Mouse (Mus musculus) CH12.LX (cell line): ENCODE data around the gene Wipf1. TPM values are rescaled to one million over a fixed set of nuclear protein-coding genes. Genes with fewer than 3 reads are reported as not detected.

Experiments
- DNase-seq: peaks from one replicate; pipeline ENCODE4 v3.0.0-alpha.2; 2013; ENCODE audit errors: extremely low read depth
- H3K27ac ChIP-seq: 2 replicates; pipeline ENCODE4 v1.5.1; 2012; ENCODE audit warnings: low read depth, mild to moderate bottlenecking, control low read depth, moderate library complexity; ENCODE audit not compliant: insufficient read depth
- H3K27me3 ChIP-seq: replicated peaks from 2 replicates; pipeline ENCODE3; 2012; ENCODE audit warnings: inconsistent platforms
- H3K36me3 ChIP-seq, 2 experiments: replicated peaks in 1 of 2; 2 replicates each; pipeline versions ENCODE3 to v1.6.1; 2012; ENCODE audit warnings: inconsistent platforms in 1 of 2, low read length in 1 of 2, mild to moderate bottlenecking in 1 of 2, mixed read lengths in 1 of 2, moderate library complexity in 1 of 2; ENCODE audit not compliant: control insufficient read depth in 1 of 2, insufficient read depth in 1 of 2
- H3K4me1 ChIP-seq, 2 experiments: 2 replicates each; pipeline ENCODE4 v1.6.1; 2012; ENCODE audit warnings: inconsistent platforms in 1 of 2, moderate library complexity in 1 of 2; ENCODE audit not compliant: insufficient read depth in 2 of 2, control insufficient read depth in 1 of 2
- H3K4me2 ChIP-seq: 2 replicates; pipeline ENCODE4 v1.6.1; 2012; ENCODE audit warnings: low read depth, mild to moderate bottlenecking, control low read depth; ENCODE audit not compliant: poor library complexity, insufficient read depth, severe bottlenecking
- H3K4me3 ChIP-seq, 3 experiments: fragments of 150-350 bp in 1 of 3; sonication (generic) in 1 of 3; replicated peaks in 1 of 3; 2 replicates each; pipeline versions ENCODE3 to v1.5.1; 2011 to 2012; ENCODE audit warnings: low read depth in 2 of 3, low read length in 2 of 3, mild to moderate bottlenecking in 2 of 3, moderate library complexity in 2 of 3, control low read depth in 1 of 3, improper control_type of control experiment in 1 of 3, inconsistent platforms in 1 of 3, mixed read lengths in 1 of 3; ENCODE audit not compliant: poor library complexity in 1 of 3
- H3K79me2 ChIP-seq: replicated peaks from 2 replicates; pipeline ENCODE4 v1.6.1; 2012; ENCODE audit warnings: mild to moderate bottlenecking, moderate library complexity; ENCODE audit not compliant: control insufficient read depth, poor library complexity, insufficient read depth, severe bottlenecking; ENCODE audit errors: extremely low read depth
- H3K9ac ChIP-seq: 2 replicates; pipeline ENCODE4 v1.6.1; 2012; ENCODE audit warnings: low read depth, mild to moderate bottlenecking, control low read depth, moderate library complexity; ENCODE audit not compliant: insufficient read depth
- H3K9me3 ChIP-seq: replicated peaks from 2 replicates; pipeline ENCODE3; 2012; ENCODE audit warnings: low read length, inconsistent platforms, mixed read lengths
- BHLHE40 ChIP-seq: IDR thresholded peaks from 2 replicates; pipeline ENCODE4 v1.6.1; 2011; ENCODE audit warnings: mild to moderate bottlenecking, low read depth, low read length, improper control_type of control experiment
- CHD2 ChIP-seq: IDR thresholded peaks from 2 replicates; pipeline ENCODE4 v1.6.1; 2011; ENCODE audit warnings: low read length, improper control_type of control experiment
- ELF1 ChIP-seq: IDR thresholded peaks from 2 replicates; pipeline ENCODE4 v1.6.1; 2014; ENCODE audit warnings: low read depth, mild to moderate bottlenecking, inconsistent platforms, low read length, improper control_type of control experiment
- ETS1 ChIP-seq: conservative IDR thresholded peaks from 2 replicates; pipeline ENCODE4 v1.6.1; 2012; ENCODE audit warnings: low read depth, mild to moderate bottlenecking, inconsistent platforms, low read length, improper control_type of control experiment, moderate library complexity
- GABPA ChIP-seq: IDR thresholded peaks from 2 replicates; pipeline ENCODE4 v1.6.1; 2012; ENCODE audit warnings: low read depth, low read length, improper control_type of control experiment, inconsistent platforms; ENCODE audit not compliant: insufficient replicate concordance
- HCFC1 ChIP-seq: IDR thresholded peaks from 2 replicates; pipeline ENCODE4 v1.6.1; 2012; ENCODE audit warnings: low read depth, mild to moderate bottlenecking, inconsistent platforms, low read length, improper control_type of control experiment
- JUN ChIP-seq: IDR thresholded peaks from 2 replicates; pipeline ENCODE4 v1.6.1; 2011; ENCODE audit warnings: low read depth, mild to moderate bottlenecking, low read length, improper control_type of control experiment, moderate library complexity; ENCODE audit not compliant: insufficient read depth
- JUND ChIP-seq: conservative IDR thresholded peaks from 2 replicates; pipeline ENCODE4 v1.6.1; 2011; ENCODE audit warnings: low read depth, low read length, improper control_type of control experiment
- MAX ChIP-seq: IDR thresholded peaks from 2 replicates; pipeline ENCODE4 v1.6.1; 2011; ENCODE audit warnings: low read length, improper control_type of control experiment
- MEF2A ChIP-seq: IDR thresholded peaks from 2 replicates; pipeline ENCODE4 v1.6.1; 2014; ENCODE audit warnings: low read depth, mild to moderate bottlenecking, inconsistent platforms, low read length, improper control_type of control experiment, borderline replicate concordance
- MYC ChIP-seq: IDR thresholded peaks from 2 replicates; pipeline ENCODE4 v1.6.1; 2011; ENCODE audit warnings: low read depth, mild to moderate bottlenecking, improper control_type of control experiment, low read length
- NELFE ChIP-seq: IDR thresholded peaks from 2 replicates; pipeline ENCODE4 v1.6.1; 2011; ENCODE audit warnings: low read depth, low read length, improper control_type of control experiment
- POLR2AphosphoS2 ChIP-seq: IDR thresholded peaks from 2 replicates; pipeline ENCODE4 v1.6.1; 2011; ENCODE audit warnings: low read depth, low read length, improper control_type of control experiment
- RAD21 ChIP-seq: IDR thresholded peaks from 2 replicates; pipeline ENCODE4 v1.6.1; 2011; ENCODE audit warnings: low read depth, mild to moderate bottlenecking, low read length, improper control_type of control experiment, moderate library complexity
- RCOR1 ChIP-seq: conservative IDR thresholded peaks from 2 replicates; pipeline ENCODE4 v1.6.1; 2012; ENCODE audit warnings: low read depth, mild to moderate bottlenecking, inconsistent platforms, low read length, improper control_type of control experiment
- SIN3A ChIP-seq: IDR thresholded peaks from 2 replicates; pipeline ENCODE4 v1.6.1; 2012; ENCODE audit warnings: low read length, improper control_type of control experiment, inconsistent platforms
- TBP ChIP-seq: conservative IDR thresholded peaks from 2 replicates; pipeline ENCODE4 v1.6.1; 2011; ENCODE audit warnings: low read depth, low read length, improper control_type of control experiment
- UBTF ChIP-seq: IDR thresholded peaks from 2 replicates; pipeline ENCODE4 v1.6.1; 2012; ENCODE audit warnings: low read depth, mild to moderate bottlenecking, inconsistent platforms, low read length, improper control_type of control experiment, moderate library complexity
- USF2 ChIP-seq: conservative IDR thresholded peaks from 2 replicates; pipeline ENCODE4 v1.6.1; 2011; ENCODE audit warnings: low read depth, low read length, improper control_type of control experiment
- ZC3H11A ChIP-seq: IDR thresholded peaks from 2 replicates; pipeline ENCODE4 v1.6.1; 2012; ENCODE audit warnings: low read depth, mild to moderate bottlenecking, inconsistent platforms, low read length, improper control_type of control experiment
- ZKSCAN1 ChIP-seq: IDR thresholded peaks from 2 replicates; pipeline ENCODE4 v1.6.1; 2012; ENCODE audit warnings: low read depth, inconsistent platforms, low read length, improper control_type of control experiment, borderline replicate concordance
- dilution Hi-C: fragments of 300-500 bp; cut with MboI; formaldehyde crosslinking; loops from 2 replicates; pipeline ENCODE4 v1.14.3; 2020; ENCODE audit warnings: low sequenced_read_pairs; ENCODE audit not compliant: extremely low pct_unique_long_range_greater_than_20kb, extremely low pct_ligation_motif_present
- in situ Hi-C: fragments of 300-500 bp; cut with MboI; formaldehyde crosslinking; loops from 3 replicates; pipeline ENCODE4 v1.14.3; 2019; ENCODE audit warnings: low sequenced_read_pairs, low pct_ligation_motif_present, low pct_unique_long_range_greater_than_20kb, mixed read lengths
- polyA plus RNA-seq: library from polyadenylated mRNA; unstranded; fragments of >175 nt; gene quantifications from 2 replicates; pipeline ENCODE4 v1.2.1, GENCODE M21; 2012; ENCODE audit warnings: low read depth; ENCODE audit not compliant: insufficient read length
- total RNA-seq, 2 experiments: library from RNA; depleted of rRNA; stranded (reverse); fragments of 300-350 nt in 1 of 2; fragments of >200 nt in 1 of 2; gene quantifications; 2 replicates each; pipeline ENCODE4 v1.2.3; 2012 to 2014

Gene Wipf1
- total and polyA plus RNA-seq, 3 experiments: 18.3 to 95.0 (median 21.8) TPM

DNA sequence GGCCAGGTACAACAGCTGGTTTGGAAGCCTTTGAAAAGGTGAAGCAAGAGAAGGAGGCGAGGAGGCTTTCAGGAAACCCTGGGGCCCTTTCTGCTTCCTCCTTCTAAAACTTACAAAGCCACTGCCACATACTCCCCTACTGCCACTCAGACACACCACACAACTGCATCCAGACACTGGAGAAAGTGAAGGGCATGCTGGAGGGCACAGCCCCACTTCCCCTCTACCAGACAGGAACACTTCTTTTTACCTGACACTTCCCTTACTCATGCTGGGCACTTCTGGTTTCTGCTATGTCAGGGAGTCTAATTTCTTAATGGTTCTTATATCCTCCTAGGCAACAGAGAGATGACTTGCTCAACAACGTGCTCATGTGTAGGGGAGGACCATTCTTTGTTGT, 19.0 kb upstream of the Wipf1 start:
- no peaks in the 10 kb centered on the region for H3K79me2 ChIP-seq
- dilution Hi-C loops (no loop called here), in situ Hi-C loops (no loop called here)
- no peak overlapping the region for H3K9ac ChIP-seq
- H3K4me3 ChIP-seq: no peak overlapping the region
- H3K36me3 ChIP-seq: no peaks in the 10 kb centered on the region
- H3K4me1 ChIP-seq: peaks cover 17 to 29% of the 10 kb centered on the region in 2 experiments
- no peak overlapping the region for H3K4me2 ChIP-seq
- H3K27ac ChIP-seq: no peak overlapping the region
- TF ChIP-seq TBP: no peak
- no peak for TF ChIP-seq ZC3H11A
- TF ChIP-seq JUN: no peak
- no peak for TF ChIP-seq JUND
- DNase-seq: no peak
- no peaks in the 10 kb centered on the region for H3K27me3 ChIP-seq
- no peaks in the 10 kb centered on the region for H3K9me3 ChIP-seq

DNA sequence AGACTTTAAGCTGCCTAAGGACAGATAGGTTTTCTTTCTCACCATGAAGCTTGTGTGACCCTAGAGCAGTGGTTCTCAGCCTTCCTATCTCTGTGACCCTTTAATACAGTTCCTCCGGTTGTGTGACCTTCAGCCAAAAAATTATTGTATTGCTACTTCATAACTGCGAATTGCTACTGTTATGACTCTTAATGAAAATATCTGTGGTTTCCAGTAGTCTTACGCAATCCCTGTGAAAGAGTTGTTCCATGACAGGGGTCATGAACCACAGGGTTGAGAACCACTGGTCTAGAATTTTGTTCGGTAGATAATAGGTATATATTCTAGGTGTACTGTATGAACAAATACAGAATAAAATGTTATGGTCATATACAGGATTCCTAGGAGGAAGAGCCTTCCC, 17.7 kb upstream of the Wipf1 start:
- Histone ChIP-seq H3K27ac (no peak overlapping the region), H3K79me2 (no peaks in the 10 kb centered on the region), H3K4me2 (no peak overlapping the region), H3K4me1 (peaks cover 11 to 18% of the 10 kb centered on the region in 2 experiments), H3K4me3 (no peak overlapping the region), H3K9me3 (no peaks in the 10 kb centered on the region), H3K9ac (no peak overlapping the region), H3K27me3 (no peaks in the 10 kb centered on the region), H3K36me3 (no peaks in the 10 kb centered on the region)
- TF ChIP-seq USF2 (no peak), RAD21 (no peak), SIN3A (no peak), MAX (no peak), HCFC1 (no peak), UBTF (no peak), POLR2AphosphoS2 (no peak), GABPA (no peak), MYC (no peak)
- no peak for DNase-seq
- in situ Hi-C loops: no loop called here
- dilution Hi-C loops: no loop called here

DNA sequence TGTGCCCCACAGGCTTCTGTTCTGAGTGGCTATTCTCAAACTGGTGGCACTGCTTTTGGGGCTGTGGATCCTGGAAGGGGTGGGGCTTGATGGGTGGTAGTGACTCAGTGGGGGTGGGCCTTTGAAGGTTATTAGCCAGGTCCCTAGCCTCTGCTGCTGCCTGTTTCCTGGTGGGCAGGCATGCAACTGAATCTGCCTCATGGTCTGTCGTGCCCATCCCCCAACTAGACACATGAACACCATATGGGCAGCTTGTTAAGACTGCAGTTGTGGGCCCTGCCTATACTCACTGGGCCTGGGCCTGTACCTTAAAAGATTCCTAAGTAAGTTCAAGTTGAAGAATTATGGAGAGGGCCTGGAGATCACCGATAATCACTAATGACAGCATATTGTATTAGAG, 16.0 kb upstream of the Wipf1 start:
- H3K4me3 ChIP-seq: no peak overlapping the region
- in situ Hi-C loops (no loop called here), dilution Hi-C loops (no loop called here)
- no peak overlapping the region for H3K9ac ChIP-seq
- no peaks in the 10 kb centered on the region for H3K27me3 ChIP-seq
- no peaks in the 10 kb centered on the region for H3K9me3 ChIP-seq
- H3K27ac ChIP-seq: no peak overlapping the region
- no peak for TF ChIP-seq ZKSCAN1
- no peak for TF ChIP-seq TBP
- no peak for TF ChIP-seq ZC3H11A
- no peak for TF ChIP-seq MEF2A
- TF ChIP-seq UBTF: no peak
- TF ChIP-seq POLR2AphosphoS2: no peak
- no peak for TF ChIP-seq CHD2
- no peak for TF ChIP-seq BHLHE40
- TF ChIP-seq NELFE: no peak
- no peak for TF ChIP-seq ETS1
- TF ChIP-seq RCOR1: no peak
- TF ChIP-seq ELF1: no peak
- no peaks in the 10 kb centered on the region for H3K36me3 ChIP-seq
- H3K4me1 ChIP-seq: peaks cover 15 to 25% of the 10 kb centered on the region in 2 experiments
- DNase-seq: no peak
- H3K4me2 ChIP-seq: no peak overlapping the region
- no peaks in the 10 kb centered on the region for H3K79me2 ChIP-seq
